Mouse (Mus musculus) kidney, embryonic 15.5 days (tissue): ENCODE measurements around the gene Ccdc6. TPM values are rescaled to one million over a fixed set of nuclear protein-coding genes. Genes with fewer than 3 reads are reported as not detected.

ENCODE experiments used
- ATAC-seq: fragments of 200-750 bp; cut with Nextera tagmentation; replicated peaks from 2 replicates; pipeline ENCODE4 v1.8.0; 2017; ENCODE audit warnings: moderate TSS enrichment; ENCODE audit not compliant: low FRiP score
- H3K27ac ChIP-seq: fragments of 300-500 bp; sonication (generic); 2 replicates; pipeline ENCODE4 v1.5.1; 2015; ENCODE audit warnings: mild to moderate bottlenecking, inconsistent platforms
- H3K27me3 ChIP-seq: fragments of 300-500 bp; sonication (generic); 2 replicates; pipeline ENCODE4 v1.6.1; 2015; ENCODE audit warnings: inconsistent platforms
- H3K36me3 ChIP-seq: fragments of 300-500 bp; sonication (generic); 2 replicates; pipeline ENCODE4 v1.6.1; 2015; ENCODE audit warnings: inconsistent platforms
- H3K4me1 ChIP-seq: fragments of 300-500 bp; sonication (generic); 2 replicates; pipeline ENCODE4 v1.6.1; 2015; ENCODE audit warnings: inconsistent platforms
- H3K4me2 ChIP-seq: fragments of 300-500 bp; sonication (generic); 2 replicates; pipeline ENCODE4 v1.6.1; 2015; ENCODE audit warnings: moderate library complexity, mild to moderate bottlenecking, inconsistent platforms
- H3K4me3 ChIP-seq: fragments of 300-500 bp; sonication (generic); replicated peaks from 2 replicates; pipeline ENCODE4 v1.5.1; 2015; ENCODE audit warnings: mild to moderate bottlenecking, inconsistent platforms
- H3K9ac ChIP-seq: fragments of 300-500 bp; sonication (generic); 2 replicates; pipeline ENCODE4 v1.6.1; 2015; ENCODE audit warnings: mild to moderate bottlenecking, inconsistent platforms
- H3K9me3 ChIP-seq: fragments of 300-500 bp; sonication (generic); replicated peaks from 2 replicates; pipeline ENCODE4 v1.6.1; 2016; ENCODE audit warnings: inconsistent platforms
- WGBS: fragments of 180-500 bp; shearing (Covaris S2); methylation state at CpG from one replicate; pipeline ENCODE4 v1.1.7; 2015; ENCODE audit warnings: mixed read lengths; 5-methylcytosine and 5-hydroxymethylcytosine counted together
- polyA plus RNA-seq: library from polyadenylated mRNA; unstranded; fragments of >200 nt; fragmentation: Nextera tagmentation; extraction: Ambion mirVana; gene quantifications from 2 replicates; pipeline ENCODE4 v1.2.1, GENCODE M21; 2015

Gene Ccdc6
- polyA plus RNA-seq, 1 experiment from 2014 or later, result 22.9 TPM

DNA sequence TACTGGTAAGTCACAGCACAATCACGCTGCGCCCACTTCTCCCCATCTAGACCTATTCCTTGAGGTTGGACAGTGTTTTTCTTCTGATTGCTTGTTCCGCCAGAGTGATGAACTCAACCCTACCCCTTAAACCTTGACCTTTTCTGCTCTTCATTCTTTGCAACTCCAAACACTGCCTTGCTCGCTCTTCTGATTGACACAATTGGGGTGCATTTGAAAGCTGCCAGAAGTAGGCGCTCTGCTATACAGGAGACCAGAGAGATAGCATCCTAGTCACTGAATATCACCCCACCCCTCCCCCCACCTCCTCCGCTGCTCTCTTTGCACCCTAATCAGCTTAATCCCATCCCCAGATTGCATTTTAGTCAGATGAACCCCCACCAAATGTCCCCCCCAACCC, 27.6 kb upstream of the Ccdc6 start:
- no peak for ATAC-seq
- WGBS, result 60% methylated on average over 6 of the region's 6 CpGs
- H3K4me1 ChIP-seq, result no peaks in the 10 kb centered on the region
- H3K27me3 ChIP-seq, result no peaks in the 10 kb centered on the region
- no peak overlapping the region for H3K27ac ChIP-seq
- H3K9me3 ChIP-seq, result no peaks in the 10 kb centered on the region
- no peak overlapping the region for H3K4me3 ChIP-seq
- H3K36me3 ChIP-seq, result no peaks in the 10 kb centered on the region
- no peak overlapping the region for H3K4me2 ChIP-seq
- no peak overlapping the region for H3K9ac ChIP-seq

DNA sequence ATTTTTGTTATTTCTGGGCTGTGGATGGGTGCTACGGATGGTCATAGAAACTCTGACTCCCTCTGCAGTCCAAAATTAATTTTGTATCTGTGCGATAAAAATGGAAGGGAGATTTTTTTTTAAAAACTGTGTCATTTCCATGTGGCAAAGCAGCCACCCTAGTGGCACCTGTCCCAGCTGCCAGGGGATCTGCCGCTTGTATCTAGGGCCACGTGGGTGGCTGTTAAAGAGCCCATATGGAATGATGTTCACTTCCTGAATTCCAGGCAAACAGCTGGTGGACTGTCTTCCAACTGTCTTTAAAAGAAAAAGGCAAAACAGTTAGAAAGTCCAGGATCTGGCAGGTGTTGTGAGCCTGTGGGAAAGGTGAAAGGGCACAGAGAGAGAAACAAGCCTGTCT, 25.6 kb upstream of the Ccdc6 start:
- 89% methylated on average over 4 of the region's 4 CpGs for WGBS
- Histone ChIP-seq H3K4me2 (no peak overlapping the region), H3K27ac (no peak overlapping the region), H3K36me3 (no peaks in the 10 kb centered on the region), H3K4me1 (no peaks in the 10 kb centered on the region), H3K4me3 (no peak overlapping the region), H3K9ac (no peak overlapping the region), H3K9me3 (no peaks in the 10 kb centered on the region), H3K27me3 (no peaks in the 10 kb centered on the region)
- no peak for ATAC-seq

DNA sequence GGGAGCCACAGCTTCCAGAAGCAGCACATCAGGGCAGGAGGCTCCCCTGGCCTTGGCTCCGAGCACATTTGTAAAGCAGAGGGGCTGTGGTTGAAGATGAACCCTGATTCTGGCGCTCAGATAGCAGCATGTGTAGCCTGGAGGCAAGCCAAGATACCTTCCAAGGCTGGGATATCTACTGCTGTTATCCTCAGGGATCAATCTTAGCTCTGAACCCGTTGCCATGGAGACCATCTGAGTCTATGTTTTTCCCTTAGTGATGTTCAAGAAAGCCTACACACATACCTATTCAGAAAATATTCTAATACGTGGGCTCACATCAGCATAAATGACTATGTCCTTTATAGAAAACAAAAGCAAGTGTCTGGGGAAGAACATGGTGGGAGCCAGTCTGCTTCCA, 19.5 kb upstream of the Ccdc6 start:
- Histone ChIP-seq H3K4me3 (no peak overlapping the region), H3K9ac (no peak overlapping the region), H3K27me3 (no peaks in the 10 kb centered on the region), H3K9me3 (no peaks in the 10 kb centered on the region), H3K4me2 (no peak overlapping the region), H3K36me3 (no peaks in the 10 kb centered on the region), H3K4me1 (peaks cover 23% of the 10 kb centered on the region), H3K27ac (no peak overlapping the region)
- no peak for ATAC-seq
- 78% methylated on average over 4 of the region's 4 CpGs for WGBS

DNA sequence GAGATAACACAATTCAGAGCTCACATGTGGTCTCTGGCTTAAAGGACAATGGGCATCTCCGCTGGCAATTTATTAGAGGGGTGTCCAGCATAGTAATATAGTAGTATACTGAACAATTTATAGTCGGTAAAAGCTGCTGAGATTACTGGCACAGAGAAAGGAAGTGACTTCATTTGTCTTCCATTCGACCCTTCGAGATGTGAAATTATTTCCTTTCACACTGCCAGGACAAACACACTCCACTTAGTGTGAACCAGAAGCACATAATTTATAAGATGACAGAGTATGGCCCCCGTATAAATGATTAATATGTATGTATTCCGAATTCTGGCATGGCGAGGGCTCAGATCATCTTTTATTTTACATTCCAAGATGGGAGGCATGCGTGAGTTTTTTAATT, 16.0 kb upstream of the Ccdc6 start:
- 16% methylated on average over 8 of the region's 8 CpGs for WGBS
- no peaks in the 10 kb centered on the region for H3K36me3 ChIP-seq
- H3K9me3 ChIP-seq, result no peaks in the 10 kb centered on the region
- H3K27me3 ChIP-seq, result no peaks in the 10 kb centered on the region
- ATAC-seq, result peak; percentile 30
- no peak overlapping the region for H3K4me3 ChIP-seq
- H3K4me2 ChIP-seq, result peak overlapping the region; percentile 47; the same call in 1 of the 2 replicates
- peak overlapping the region; percentile 87 for H3K27ac ChIP-seq
- H3K4me1 ChIP-seq, result peaks cover 23% of the 10 kb centered on the region
- H3K9ac ChIP-seq, result no peak overlapping the region

DNA sequence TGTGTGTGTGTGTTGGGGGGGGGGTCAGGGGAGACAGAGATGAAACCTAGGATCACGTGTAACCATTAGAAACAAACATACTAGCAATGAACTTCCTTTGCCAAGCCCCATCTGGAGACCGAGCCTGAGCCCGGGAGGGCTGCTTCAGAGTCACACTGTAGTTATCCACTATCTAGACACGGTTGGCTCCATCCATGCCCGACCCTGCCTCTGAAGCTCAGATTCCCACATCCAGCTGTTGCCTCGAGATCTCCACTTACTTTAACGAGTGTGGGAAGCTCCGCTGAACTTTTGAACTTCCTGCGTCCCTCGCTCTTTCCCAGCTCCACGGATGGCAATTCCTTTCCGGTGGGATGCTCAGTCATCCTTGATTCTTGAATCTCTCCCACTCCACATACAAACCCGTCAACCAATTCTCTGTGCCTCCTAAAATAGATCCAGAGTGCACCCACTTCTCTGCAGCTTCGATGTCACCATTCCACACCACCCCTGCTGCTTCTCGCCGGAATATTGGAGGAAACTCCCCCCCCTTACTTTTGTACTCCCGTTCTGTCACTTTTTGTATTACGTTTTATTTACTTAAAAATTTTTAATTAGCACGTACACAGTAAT, 15.3 kb upstream of the Ccdc6 start:
- Histone ChIP-seq H3K9me3 (no peaks in the 10 kb centered on the region), H3K27me3 (no peaks in the 10 kb centered on the region), H3K27ac (peak overlapping the region; percentile 87), H3K9ac (no peak overlapping the region), H3K4me3 (0 out of 2 replicates have a peak overlapping the region, but pooled peaks have one; percentile 2), H3K4me2 (peak overlapping the region; percentile 47), H3K4me1 (peaks cover 23% of the 10 kb centered on the region), H3K36me3 (no peaks in the 10 kb centered on the region)
- ATAC-seq, result peak; percentile 92
- 9% methylated on average over 19 of the region's 19 CpGs for WGBS

DNA sequence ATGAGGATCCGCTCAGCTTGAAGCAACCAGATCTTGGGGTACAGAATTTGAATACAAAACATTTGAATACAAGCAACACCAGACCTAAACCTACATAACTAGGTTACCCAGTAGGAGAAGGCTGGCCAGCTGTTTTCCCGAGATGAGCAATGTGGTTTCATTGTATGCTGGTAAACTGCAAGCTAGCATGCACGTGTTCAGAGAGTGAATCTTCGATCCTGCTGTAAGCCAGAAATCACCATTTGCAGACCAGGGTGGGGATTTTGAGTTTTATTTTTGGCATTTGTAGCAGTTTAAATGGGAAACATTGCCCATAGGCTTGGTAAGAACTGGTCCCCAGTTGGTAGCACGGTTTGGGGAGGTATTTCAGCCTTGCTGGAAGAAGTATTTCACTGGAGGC, 13.7 kb upstream of the Ccdc6 start:
- Histone ChIP-seq H3K27me3 (no peaks in the 10 kb centered on the region), H3K9ac (no peak overlapping the region), H3K36me3 (no peaks in the 10 kb centered on the region), H3K9me3 (peaks cover 4% of the 10 kb centered on the region; the same call in 1 of the 2 replicates), H3K4me1 (peaks cover 23% of the 10 kb centered on the region), H3K4me3 (no peak overlapping the region), H3K4me2 (no peak overlapping the region), H3K27ac (no peak overlapping the region)
- no peak for ATAC-seq
- WGBS, result 90% methylated on average over 5 of the region's 5 CpGs

DNA sequence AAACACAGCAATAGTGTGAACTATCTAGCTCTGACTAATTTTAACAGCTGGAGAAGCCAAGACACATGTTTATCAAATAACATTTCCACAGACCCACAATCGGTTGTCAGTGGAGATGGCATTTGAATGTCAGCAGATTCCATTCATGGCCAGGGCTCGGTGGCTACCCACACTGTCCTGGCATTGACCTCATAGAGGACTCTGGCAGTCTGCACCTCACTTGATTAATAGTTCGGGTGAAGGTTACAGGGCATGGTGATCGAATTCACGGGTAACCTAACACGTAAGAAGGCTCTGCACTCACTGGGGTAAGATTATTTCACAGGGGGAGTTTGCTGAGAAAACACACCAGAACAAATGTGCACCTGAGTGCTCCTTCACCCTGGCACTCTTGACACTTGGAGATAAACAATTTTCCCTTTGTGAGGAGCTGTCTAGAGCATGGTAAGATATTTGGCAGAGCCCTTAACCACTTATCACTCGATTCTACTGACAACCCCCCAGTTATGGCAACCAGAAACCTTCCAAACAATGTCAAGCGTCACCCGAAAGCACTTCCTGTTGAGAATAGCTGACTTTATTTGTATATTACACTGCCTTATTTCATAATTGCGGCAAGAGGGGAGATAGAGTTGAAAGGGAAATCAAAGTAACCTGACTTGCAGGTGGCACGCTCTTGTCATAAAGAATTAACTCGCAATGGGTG, 11.5 kb upstream of the Ccdc6 start:
- ATAC-seq, result 0 out of 2 replicates have a peak, but pooled peaks have one; percentile 11
- H3K4me2 ChIP-seq, result no peak overlapping the region

DNA sequence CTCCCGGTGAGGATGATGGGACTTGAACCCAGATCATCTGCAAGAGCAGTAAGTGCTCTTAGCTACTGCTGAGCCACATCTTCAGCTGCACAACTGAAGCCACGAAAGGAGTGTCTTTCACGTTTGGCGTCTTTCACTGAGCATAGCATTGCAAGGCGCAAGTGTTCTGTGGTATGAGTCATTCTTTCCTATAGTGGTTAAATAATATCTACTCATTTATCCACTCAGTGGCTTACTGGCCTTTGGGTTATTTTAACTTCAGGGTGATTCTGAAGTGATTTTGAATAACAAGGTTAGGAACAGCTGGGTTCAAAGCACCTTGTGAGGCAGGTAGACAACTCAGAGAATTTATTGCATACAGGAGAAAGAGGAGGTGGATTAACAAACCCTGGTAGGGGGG, 8.1 kb upstream of the Ccdc6 start:
- Histone ChIP-seq H3K27me3 (no peaks in the 10 kb centered on the region), H3K4me2 (no peak overlapping the region), H3K4me3 (no peak overlapping the region), H3K4me1 (peaks cover under 1% of the 10 kb centered on the region; the same call in 1 of the 2 replicates), H3K27ac (no peak overlapping the region), H3K9ac (no peak overlapping the region), H3K9me3 (peaks cover 4% of the 10 kb centered on the region; the same call in 1 of the 2 replicates), H3K36me3 (no peaks in the 10 kb centered on the region)
- WGBS, result 88% methylated on average over 5 of the region's 5 CpGs
- no peak for ATAC-seq

More for the DNA sequence above, 11.5 kb upstream of the Ccdc6 start:
- no peaks in the 10 kb centered on the region for H3K36me3 ChIP-seq
- peak overlapping the region; percentile 24 for H3K27ac ChIP-seq
- no peak overlapping the region for H3K9ac ChIP-seq
- peaks cover 19% of the 10 kb centered on the region for H3K4me1 ChIP-seq
- no peaks in the 10 kb centered on the region for H3K27me3 ChIP-seq
- WGBS, result 43% methylated on average over 12 of the region's 12 CpGs
- H3K9me3 ChIP-seq, result peaks cover 4% of the 10 kb centered on the region; the same call in 1 of the 2 replicates
- no peak overlapping the region for H3K4me3 ChIP-seq

DNA sequence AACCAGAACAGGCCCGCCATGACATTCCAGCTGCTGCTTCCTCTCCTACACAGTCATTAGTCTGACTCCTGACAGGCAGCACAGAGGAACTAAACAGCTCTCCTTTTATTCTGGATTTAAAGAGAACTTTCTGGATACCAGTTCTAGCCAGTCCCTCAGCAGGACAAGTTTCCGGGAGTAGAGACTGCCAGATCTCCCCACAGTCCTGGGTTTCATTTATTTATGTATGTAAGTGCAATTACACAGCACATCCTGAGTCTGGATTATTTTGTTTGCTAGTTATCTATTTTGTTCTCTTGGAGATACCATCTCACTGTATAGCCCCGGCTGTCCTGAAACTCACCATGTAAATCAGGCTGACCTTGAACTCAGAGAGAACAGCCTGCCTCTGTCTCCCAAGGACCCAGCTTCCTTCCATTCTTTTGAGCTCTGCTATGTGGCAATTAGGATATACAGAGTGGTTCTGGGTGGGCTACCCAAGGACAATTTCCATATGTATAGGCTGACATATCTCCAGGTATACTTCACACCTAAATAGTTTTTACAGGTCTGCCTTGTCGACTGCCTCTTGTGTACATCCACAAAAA, 5.0 kb upstream of the Ccdc6 start:
- Histone ChIP-seq H3K36me3 (no peaks in the 10 kb centered on the region), H3K9ac (no peak overlapping the region), H3K4me1 (peaks cover 20% of the 10 kb centered on the region), H3K4me2 (no peak overlapping the region), H3K4me3 (no peak overlapping the region), H3K27me3 (no peaks in the 10 kb centered on the region), H3K27ac (no peak overlapping the region), H3K9me3 (peaks cover 4% of the 10 kb centered on the region; the same call in 1 of the 2 replicates)
- WGBS, result 60% methylated on average over 4 of the region's 4 CpGs
- ATAC-seq, result no peak

DNA sequence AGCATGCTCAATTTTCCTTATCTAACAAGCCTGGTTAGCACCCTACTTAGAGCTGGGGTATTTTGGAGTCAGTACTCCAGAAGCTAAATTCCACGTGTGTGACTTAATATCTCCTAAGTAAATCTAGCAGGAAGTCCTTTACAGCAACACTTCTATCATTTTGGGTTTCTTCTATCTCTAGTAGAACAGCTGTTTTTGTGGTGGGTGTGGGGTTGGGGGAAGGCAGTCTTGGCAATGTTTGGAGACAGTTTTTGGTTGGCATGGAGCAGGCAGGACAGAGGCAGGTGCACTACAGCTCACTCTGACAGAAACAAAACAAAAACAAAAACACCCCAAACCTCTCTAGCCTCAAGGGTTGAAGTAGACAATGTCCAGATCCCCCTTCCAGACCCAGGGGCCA, 3.1 kb upstream of the Ccdc6 start:
- no peak overlapping the region for H3K27ac ChIP-seq
- H3K4me1 ChIP-seq, result peaks cover 26% of the 10 kb centered on the region
- no peaks in the 10 kb centered on the region for H3K9me3 ChIP-seq
- H3K27me3 ChIP-seq, result no peaks in the 10 kb centered on the region
- ATAC-seq, result no peak
- H3K9ac ChIP-seq, result no peak overlapping the region
- no peak overlapping the region for H3K4me2 ChIP-seq
- 58% methylated on average over 1 of the region's 1 CpGs for WGBS
- no peaks in the 10 kb centered on the region for H3K36me3 ChIP-seq
- H3K4me3 ChIP-seq, result no peak overlapping the region

DNA sequence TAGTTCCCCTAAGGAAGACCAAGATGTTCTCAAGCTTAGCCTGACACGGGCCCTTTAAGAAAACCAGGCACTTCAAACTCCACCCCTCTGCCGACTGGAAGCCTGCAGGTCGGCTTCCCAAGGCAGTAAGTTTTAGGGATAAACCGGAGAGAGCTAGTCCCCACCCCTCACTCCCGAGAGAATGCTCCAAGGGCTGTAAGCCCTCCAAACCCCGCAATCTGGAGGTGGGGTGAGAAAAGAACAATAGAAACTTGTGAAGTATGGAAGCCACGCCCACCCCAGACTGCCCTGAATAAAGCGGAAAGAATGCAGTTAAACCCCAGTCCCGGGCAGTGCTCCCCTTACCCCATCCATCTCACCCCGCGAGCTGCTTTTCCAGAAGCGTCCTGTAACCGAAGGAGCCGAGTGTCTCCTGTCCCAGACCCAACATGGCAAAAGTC, 1.9 kb upstream of the Ccdc6 start:
- Histone ChIP-seq H3K27ac (peak overlapping the region; percentile 95), H3K27me3 (no peaks in the 10 kb centered on the region), H3K4me2 (peak overlapping the region; percentile 84), H3K36me3 (no peaks in the 10 kb centered on the region), H3K4me1 (peaks cover 37% of the 10 kb centered on the region), H3K4me3 (peak overlapping the region; percentile 98), H3K9me3 (no peaks in the 10 kb centered on the region), H3K9ac (peak overlapping the region; percentile 50; the same call in 1 of the 2 replicates)
- peak; percentile 35 for ATAC-seq
- under 1% methylated on average over 14 of the region's 14 CpGs for WGBS
